Mouse (Mus musculus) CD4-positive naive resting alpha-beta T cell, adult 76 days (primary cell): ENCODE results near the gene Stard8. TPM values are rescaled to one million over a fixed set of nuclear protein-coding genes. Genes with fewer than 3 reads are reported as not detected.

ENCODE experiments used
- total RNA-seq: library from RNA; stranded (reverse); gene quantifications from one replicate; pipeline ENCODE4 v1.2.4, GENCODE M21; 2023

Gene Stard8
- 0.47 TPM for total RNA-seq

DNA sequence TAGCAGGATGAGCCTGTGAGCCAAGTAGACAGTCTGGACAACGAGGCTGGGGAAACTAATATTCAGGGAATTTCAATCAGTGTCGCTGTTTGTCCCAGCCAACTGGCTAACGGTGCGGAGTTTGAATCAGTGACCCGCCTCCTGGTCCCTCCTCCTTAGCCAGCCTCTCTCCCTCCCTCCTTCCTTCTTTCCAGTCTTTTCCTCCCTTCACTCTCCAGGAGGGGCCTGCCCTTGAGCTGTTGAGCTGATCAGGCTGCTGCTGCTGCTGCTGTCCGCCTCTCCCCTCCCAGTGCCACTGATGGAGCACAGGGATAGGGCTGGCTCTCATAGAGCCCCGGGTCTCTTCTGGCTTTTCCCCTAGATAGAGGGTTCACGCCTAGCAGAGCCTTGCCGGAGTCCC is at the start of gene Stard8:
Gene Stard8, plus strand, starts transcription at position 203 of the 400 bp plus-strand sequence.

Other genes starting within 250 kb of the Stard8 start
- gene Ophn1, start 112.2 kb upstream of the Stard8 start, total RNA-seq, result not detected
- 26.5 TPM for gene Yipf6, start 66.9 kb upstream of the Stard8 start, total RNA-seq
- 1.7 TPM for gene Efnb1, start 132.9 kb downstream of the Stard8 start, total RNA-seq